Mouse (Mus musculus): ENCODE data around the gene Zfr. TPM values are rescaled to one million over a fixed set of nuclear protein-coding genes. Genes with fewer than 3 reads are reported as not detected.

The Zfr gene
- total and polyA plus RNA-seq, 3 experiments = 47.5 to 89.8 (median 84.9) TPM

GRCm38 (mm10) chr15:12203512-12204318 lies 86.1 kb downstream of the Zfr start:
- H3K9me3 ChIP-seq (replicated peaks; ENCODE audit: low read length) = no peaks in the 10 kb centered on the region
- H3K4me3 ChIP-seq (replicated peaks in 1 of 3; ENCODE audit: low read depth in 2 of 3, low read length in 2 of 3, poor library complexity in 1 of 3) = peak overlapping the region; percentile 65 to 76 (median 72)
- dilution Hi-C loops (cut with MboI; ENCODE audit: extremely low pct_ligation_motif_present, extremely low pct_unique_long_range_greater_than_20kb, low sequenced_read_pairs) = no loop called here
- H3K27ac ChIP-seq (ENCODE audit: insufficient read depth, low read depth) = no peak overlapping the region
- peaks cover 6 to 20% of the 10 kb centered on the region in 2 experiments for H3K36me3 ChIP-seq (replicated peaks in 1 of 2; ENCODE audit: control insufficient read depth in 1 of 2, insufficient read depth in 1 of 2, low read length in 1 of 2)
- H3K79me2 ChIP-seq (replicated peaks; ENCODE audit: control insufficient read depth, extremely low read depth, insufficient read depth, poor library complexity, severe bottlenecking) = peaks cover 22% of the 10 kb centered on the region
- peak overlapping the region; percentile 88 for H3K4me2 ChIP-seq (ENCODE audit: insufficient read depth, low read depth, poor library complexity, severe bottlenecking)
- H3K27me3 ChIP-seq (replicated peaks) = no peaks in the 10 kb centered on the region
- peaks cover 14 to 31% of the 10 kb centered on the region in 2 experiments for H3K4me1 ChIP-seq (ENCODE audit: control insufficient read depth in 1 of 2, insufficient read depth in 2 of 2)
- H3K9ac ChIP-seq (ENCODE audit: insufficient read depth, low read depth) = peak overlapping the region; percentile 50
- in situ Hi-C loops (cut with MboI; ENCODE audit: low pct_ligation_motif_present, low pct_unique_long_range_greater_than_20kb, low sequenced_read_pairs) = no loop called here
- no peak for TF ChIP-seq JUND (conservative IDR thresholded peaks at IDR 0.05; ENCODE audit: low read depth, low read length)
- peak; percentile 66; the same call in 1 of the 2 replicates for TF ChIP-seq TBP (conservative IDR thresholded peaks at IDR 0.05; ENCODE audit: low read depth, low read length)
- peak; percentile 18 for DNase-seq (ENCODE audit: extremely low read depth)

- in situ Hi-C loops (cut with MboI; ENCODE audit: low pct_ligation_motif_present, low pct_unique_long_range_greater_than_20kb, low sequenced_read_pairs) = loop anchor here (5.0 kb wide), 1 partner anchor 38 kb away; no protein-coding TSS in a partner anchor
- H3K4me1 ChIP-seq (ENCODE audit: control insufficient read depth in 1 of 2, insufficient read depth in 2 of 2) = peaks cover 14 to 31% of the 10 kb centered on the region in 2 experiments
- H3K36me3 ChIP-seq (replicated peaks in 1 of 2; ENCODE audit: control insufficient read depth in 1 of 2, insufficient read depth in 1 of 2, low read length in 1 of 2) = peaks cover 6 to 27% of the 10 kb centered on the region in 2 experiments
- dilution Hi-C loops (cut with MboI; ENCODE audit: extremely low pct_ligation_motif_present, extremely low pct_unique_long_range_greater_than_20kb, low sequenced_read_pairs) = no loop called here
- no peaks in the 10 kb centered on the region for H3K9me3 ChIP-seq (replicated peaks; ENCODE audit: low read length)
- peak within 1 kb of the TSS; percentile 92 for H3K4me2 ChIP-seq (ENCODE audit: insufficient read depth, low read depth, poor library complexity, severe bottlenecking)
- H3K27me3 ChIP-seq (replicated peaks) = no peaks in the 10 kb centered on the region
- peaks cover 22% of the 10 kb centered on the region for H3K79me2 ChIP-seq (replicated peaks; ENCODE audit: control insufficient read depth, extremely low read depth, insufficient read depth, poor library complexity, severe bottlenecking)
- peak within 1 kb of the TSS; percentile 76 to 90 (median 80) for H3K4me3 ChIP-seq (replicated peaks in 1 of 3; ENCODE audit: low read depth in 2 of 3, low read length in 2 of 3, poor library complexity in 1 of 3)
- H3K9ac ChIP-seq (ENCODE audit: insufficient read depth, low read depth) = peak within 1 kb of the TSS; percentile 64
- H3K27ac ChIP-seq (ENCODE audit: insufficient read depth, low read depth) = peak within 1 kb of the TSS; percentile 51; the same call in 1 of the 2 replicates
- peak; percentile 99 for DNase-seq (ENCODE audit: extremely low read depth)
- TF ChIP-seq CTCF (conservative IDR thresholded peaks at IDR 0.05 in 1 of 2, IDR thresholded peaks at IDR 0.05 in 1 of 2; ENCODE audit: low read depth in 2 of 2, low read length in 2 of 2) (no peak), ETS1 (conservative IDR thresholded peaks at IDR 0.05; ENCODE audit: low read depth, low read length) (no peak; the same call in 1 of the 2 replicates), MXI1 (IDR thresholded peaks at IDR 0.05; ENCODE audit: low read depth, low read length) (peak; percentile 66; the same call in 1 of the 2 replicates), MEF2A (IDR thresholded peaks at IDR 0.05; ENCODE audit: borderline replicate concordance, low read depth, low read length) (0 out of 2 replicates have a peak, but pooled peaks have one; percentile 6), MAX (IDR thresholded peaks at IDR 0.05; ENCODE audit: low read length) (peak; percentile 69), IRF4 (IDR thresholded peaks at IDR 0.05; ENCODE audit: low read depth, low read length) (no peak), TBP (conservative IDR thresholded peaks at IDR 0.05; ENCODE audit: low read depth, low read length) (peak; percentile 92), USF1 (IDR thresholded peaks at IDR 0.05; ENCODE audit: low read depth, low read length) (peak; percentile 58), NELFE (IDR thresholded peaks at IDR 0.05; ENCODE audit: low read depth, low read length) (peak; percentile 76), JUN (IDR thresholded peaks at IDR 0.05; ENCODE audit: insufficient read depth, low read depth, low read length) (no peak), NRF1 (IDR thresholded peaks at IDR 0.05; ENCODE audit: low read depth, low read length) (peak; percentile 15; the same call in 1 of the 2 replicates), GABPA (IDR thresholded peaks at IDR 0.05; ENCODE audit: insufficient replicate concordance, low read depth, low read length) (no peak), MAZ (IDR thresholded peaks at IDR 0.05; ENCODE audit: low read depth, low read length) (0 out of 2 replicates have a peak, but pooled peaks have one; percentile 21), POLR2A (IDR thresholded peaks at IDR 0.05; ENCODE audit: low read depth, low read length) (peak; percentile 83), UBTF (IDR thresholded peaks at IDR 0.05; ENCODE audit: low read depth, low read length) (no peak; the same call in 1 of the 2 replicates), POLR2AphosphoS2 (IDR thresholded peaks at IDR 0.05; ENCODE audit: low read depth, low read length) (peak; percentile 75; the same call in 1 of the 2 replicates), CHD2 (IDR thresholded peaks at IDR 0.05; ENCODE audit: low read length) (no peak; the same call in none of the 2 replicates), RCOR1 (conservative IDR thresholded peaks at IDR 0.05; ENCODE audit: low read depth, low read length) (no peak), BHLHE40 (IDR thresholded peaks at IDR 0.05; ENCODE audit: low read depth, low read length) (0 out of 2 replicates have a peak, but pooled peaks have one; percentile 30), SIN3A (IDR thresholded peaks at IDR 0.05; ENCODE audit: low read length) (peak; percentile 86), E2F4 (IDR thresholded peaks at IDR 0.05; ENCODE audit: insufficient replicate concordance, low read depth, low read length) (0 out of 2 replicates have a peak, but pooled peaks have one; percentile 11), MYC (IDR thresholded peaks at IDR 0.05; ENCODE audit: low read depth, low read length) (peak; percentile 44; the same call in 1 of the 2 replicates), SMC3 (IDR thresholded peaks at IDR 0.05; ENCODE audit: low read depth, low read length) (no peak), ZMIZ1 (IDR thresholded peaks at IDR 0.05; ENCODE audit: low read depth, low read length) (peak; percentile 79; the same call in 1 of the 2 replicates), HCFC1 (IDR thresholded peaks at IDR 0.05; ENCODE audit: low read depth, low read length) (peak; percentile 45), CHD1 (IDR thresholded peaks at IDR 0.05; ENCODE audit: low read depth, low read length) (peak; percentile 83; the same call in 1 of the 2 replicates)
Measured at GRCm38 (mm10) chr15:12204319-12205159, 86.9 kb downstream of the Zfr start, which contains the start of gene Mtmr12. Gene Mtmr12, plus strand, starts transcription at chr15:12205028.
